Mouse (Mus musculus) midbrain, embryonic 16.5 days (tissue): Measurements from ENCODE around the gene Rapgef3. TPM values are rescaled to one million over a fixed set of nuclear protein-coding genes. Genes with fewer than 3 reads are reported as not detected.
A peak's percentile ranks its signal among the peaks of the same experiment; 100 is the strongest.

Source experiments
- ATAC-seq: fragments of 200-750 bp; cut with Nextera tagmentation; 2 replicates; pipeline ENCODE4 v1.8.0; 2017; ENCODE audit warnings: moderate TSS enrichment
- H3K27ac ChIP-seq: fragments of 300-500 bp; sonication (generic); 2 replicates; pipeline ENCODE4 v1.5.1; 2014; ENCODE audit warnings: mild to moderate bottlenecking, low read length, mixed read lengths
- H3K27me3 ChIP-seq: fragments of 300-500 bp; sonication (generic); 2 replicates; pipeline ENCODE4 v1.6.1; 2014; ENCODE audit warnings: low read depth, low read length, mixed read lengths; ENCODE audit not compliant: control insufficient read depth, insufficient read depth
- H3K36me3 ChIP-seq: fragments of 300-500 bp; sonication (generic); 2 replicates; pipeline ENCODE4 v1.6.1; 2014; ENCODE audit warnings: mild to moderate bottlenecking, low read length, moderate library complexity, mixed read lengths; ENCODE audit not compliant: control insufficient read depth, insufficient read depth
- H3K4me1 ChIP-seq: fragments of 300-500 bp; sonication (generic); 2 replicates; pipeline ENCODE4 v1.6.1; 2014; ENCODE audit warnings: mild to moderate bottlenecking, low read length, mixed read lengths; ENCODE audit not compliant: control insufficient read depth, insufficient read depth
- H3K4me2 ChIP-seq: fragments of 300-500 bp; sonication (generic); 2 replicates; pipeline ENCODE4 v1.6.1; 2014; ENCODE audit warnings: mild to moderate bottlenecking, low read length, mixed read lengths
- H3K4me3 ChIP-seq: fragments of 300-500 bp; sonication (generic); 2 replicates; pipeline ENCODE4 v1.5.1; 2014; ENCODE audit warnings: low read depth, mild to moderate bottlenecking, low read length, moderate library complexity, mixed read lengths
- H3K9ac ChIP-seq: fragments of 300-500 bp; sonication (generic); 2 replicates; pipeline ENCODE4 v1.6.1; 2014; ENCODE audit warnings: low read depth, low read length, mixed read lengths
- H3K9me3 ChIP-seq: fragments of 300-500 bp; sonication (generic); replicated peaks from 2 replicates; pipeline ENCODE4 v1.6.1; 2014; ENCODE audit warnings: mild to moderate bottlenecking, low read length, mixed read lengths; ENCODE audit not compliant: control insufficient read depth, poor library complexity, severe bottlenecking
- WGBS: fragments of 180-500 bp; shearing (Covaris S2); extraction: QIAGEN DNeasy Blood & Tissue Kit; methylation state at CpG from one replicate; pipeline ENCODE4 v1.1.7; 2014; 5-methylcytosine and 5-hydroxymethylcytosine counted together
- polyA plus RNA-seq: library from polyadenylated mRNA; unstranded; fragments of >200 nt; fragmentation: Nextera tagmentation; extraction: Ambion mirVana; gene quantifications from 2 replicates; pipeline ENCODE4 v1.2.1, GENCODE M21; 2015

Rapgef3 gene
- polyA plus RNA-seq, 1 experiment from 2014 or later = 21.3 TPM

- no peak overlapping the region for H3K9ac ChIP-seq
- 0 out of 2 replicates have a peak, but pooled peaks cover 2% of the 10 kb centered on the region for H3K9me3 ChIP-seq
- no peak overlapping the region for H3K27ac ChIP-seq
- H3K27me3 ChIP-seq = no peaks in the 10 kb centered on the region
- H3K4me2 ChIP-seq = no peak overlapping the region
- peaks cover 6% of the 10 kb centered on the region; the same call in 1 of the 2 replicates for H3K4me1 ChIP-seq
- ATAC-seq = no peak
- H3K36me3 ChIP-seq = no peaks in the 10 kb centered on the region; the same call in 1 of the 2 replicates
- whole genome bisulfite sequencing = 87% methylated on average over 5 of the region's 5 CpGs
- H3K4me3 ChIP-seq = no peak overlapping the region
These were observed 24.6 kb downstream of the Rapgef3 start for GRCm38 (mm10) chr15:97743210-97743609.

- ATAC-seq = no peak
- Histone ChIP-seq H3K9ac (no peak overlapping the region), H3K4me3 (no peak overlapping the region), H3K4me2 (no peak overlapping the region), H3K36me3 (no peaks in the 10 kb centered on the region; the same call in 1 of the 2 replicates), H3K9me3 (0 out of 2 replicates have a peak, but pooled peaks cover 2% of the 10 kb centered on the region), H3K4me1 (peaks cover 6% of the 10 kb centered on the region; the same call in 1 of the 2 replicates), H3K27me3 (no peaks in the 10 kb centered on the region), H3K27ac (no peak overlapping the region)
- 33% methylated on average over 4 of the region's 4 CpGs for WGBS
These were observed 25.2 kb downstream of the Rapgef3 start for GRCm38 (mm10) chr15:97742600-97742999.

GRCm38 (mm10) chr15:97742074-97742473 is 25.7 kb downstream of the Rapgef3 start:
- WGBS = 42% methylated on average over 7 of the region's 7 CpGs
- Histone ChIP-seq H3K27ac (no peak overlapping the region), H3K4me2 (no peak overlapping the region), H3K9ac (no peak overlapping the region), H3K9me3 (0 out of 2 replicates have a peak, but pooled peaks cover 2% of the 10 kb centered on the region), H3K27me3 (no peaks in the 10 kb centered on the region), H3K36me3 (no peaks in the 10 kb centered on the region; the same call in 1 of the 2 replicates), H3K4me3 (no peak overlapping the region), H3K4me1 (peaks cover 6% of the 10 kb centered on the region; the same call in 1 of the 2 replicates)
- no peak for ATAC-seq

GRCm38 (mm10) chr15:97741662-97742061 is 26.1 kb downstream of the Rapgef3 start:
- no peaks in the 10 kb centered on the region; the same call in 1 of the 2 replicates for H3K36me3 ChIP-seq
- H3K9ac ChIP-seq = no peak overlapping the region
- peak overlapping the region; percentile 14; the same call in 1 of the 2 replicates for H3K27ac ChIP-seq
- no peak for ATAC-seq
- 81% methylated on average over 12 of the region's 12 CpGs for WGBS
- no peak overlapping the region for H3K4me3 ChIP-seq
- H3K4me1 ChIP-seq = peaks cover 6% of the 10 kb centered on the region; the same call in 1 of the 2 replicates
- H3K4me2 ChIP-seq = no peak overlapping the region
- no peaks in the 10 kb centered on the region for H3K27me3 ChIP-seq
- H3K9me3 ChIP-seq = 0 out of 2 replicates have a peak, but pooled peaks cover 2% of the 10 kb centered on the region

- H3K27ac ChIP-seq = no peak overlapping the region
- 87% methylated on average over 9 of the region's 9 CpGs for WGBS
- H3K9ac ChIP-seq = no peak overlapping the region
- no peaks in the 10 kb centered on the region for H3K27me3 ChIP-seq
- H3K36me3 ChIP-seq = no peaks in the 10 kb centered on the region
- no peak overlapping the region for H3K4me3 ChIP-seq
- no peak for ATAC-seq
- H3K4me2 ChIP-seq = no peak overlapping the region
- H3K4me1 ChIP-seq = peaks cover 6% of the 10 kb centered on the region; the same call in 1 of the 2 replicates
- 0 out of 2 replicates have a peak, but pooled peaks cover 2% of the 10 kb centered on the region for H3K9me3 ChIP-seq
These were observed 27.5 kb downstream of the Rapgef3 start for GRCm38 (mm10) chr15:97740283-97740732.

- Histone ChIP-seq H3K4me2 (no peak overlapping the region), H3K27ac (no peak overlapping the region), H3K27me3 (no peaks in the 10 kb centered on the region), H3K4me3 (no peak overlapping the region), H3K4me1 (peaks cover 6% of the 10 kb centered on the region; the same call in 1 of the 2 replicates), H3K36me3 (no peaks in the 10 kb centered on the region), H3K9me3 (0 out of 2 replicates have a peak, but pooled peaks cover 2% of the 10 kb centered on the region), H3K9ac (no peak overlapping the region)
- no peak for ATAC-seq
- 96% methylated on average over 7 of the region's 7 CpGs for WGBS
These were observed 28.8 kb downstream of the Rapgef3 start for GRCm38 (mm10) chr15:97738923-97739322.

- H3K27me3 ChIP-seq = no peaks in the 10 kb centered on the region
- ATAC-seq = no peak
- no peaks in the 10 kb centered on the region for H3K36me3 ChIP-seq
- 87% methylated on average over 11 of the region's 11 CpGs for WGBS
- no peaks in the 10 kb centered on the region for H3K9me3 ChIP-seq
- no peak overlapping the region for H3K27ac ChIP-seq
- no peak overlapping the region for H3K4me2 ChIP-seq
- no peaks in the 10 kb centered on the region for H3K4me1 ChIP-seq
- no peak overlapping the region for H3K9ac ChIP-seq
- no peak overlapping the region for H3K4me3 ChIP-seq
These were observed 35.8 kb downstream of the Rapgef3 start for GRCm38 (mm10) chr15:97731988-97732387.

- Histone ChIP-seq H3K36me3 (no peaks in the 10 kb centered on the region), H3K9ac (no peak within 1 kb of the TSS), H3K4me3 (no peak within 1 kb of the TSS), H3K27me3 (no peaks in the 10 kb centered on the region), H3K4me1 (no peaks in the 10 kb centered on the region), H3K27ac (no peak within 1 kb of the TSS), H3K9me3 (no peaks in the 10 kb centered on the region), H3K4me2 (no peak within 1 kb of the TSS)
- WGBS = 93% methylated on average over 8 of the region's 8 CpGs
- ATAC-seq = no peak
These were observed 36.7 kb downstream of the Rapgef3 start, which contains the start of gene Endou for GRCm38 (mm10) chr15:97731111-97731510. Gene Endou (minus strand): TSS chr15:97731339.

- H3K4me2 ChIP-seq = no peak overlapping the region
- no peak overlapping the region for H3K4me3 ChIP-seq
- H3K36me3 ChIP-seq = no peaks in the 10 kb centered on the region
- H3K27ac ChIP-seq = no peak overlapping the region
- no peak overlapping the region for H3K9ac ChIP-seq
- no peaks in the 10 kb centered on the region for H3K4me1 ChIP-seq
- ATAC-seq = no peak
- H3K9me3 ChIP-seq = no peaks in the 10 kb centered on the region
- no peaks in the 10 kb centered on the region for H3K27me3 ChIP-seq
- 58% methylated on average over 6 of the region's 6 CpGs for WGBS
These were observed 37.4 kb downstream of the Rapgef3 start for GRCm38 (mm10) chr15:97730365-97730764.
